Mouse (Mus musculus) bone marrow, adult 2 months (tissue): ENCODE measurements around the gene Prkca.

Experiments
- CTCF ChIP-seq: fragments of 200-500 bp; IDR thresholded peaks from 2 replicates; pipeline ENCODE4 v1.5.1; 2011; ENCODE audit warnings: low read length, control low read depth; ENCODE audit not compliant: control insufficient read depth, insufficient read depth
- POLR2A ChIP-seq: fragments of 200-500 bp; IDR thresholded peaks from 2 replicates; pipeline ENCODE4 v1.6.1; 2011; ENCODE audit warnings: low read depth, mild to moderate bottlenecking, control low read depth, low read length, borderline replicate concordance; ENCODE audit not compliant: control insufficient read depth

- TF ChIP-seq POLR2A, result no peak
- TF ChIP-seq CTCF, result no peak
Observed at GRCm38 (mm10) chr11:108365600-108365999, 21.9 kb upstream of the Prkca start.
